Mouse (Mus musculus) bone marrow, adult 2 months (tissue): ENCODE results near the gene Crygc.

ENCODE experiments used
- CTCF ChIP-seq: fragments of 200-500 bp; IDR thresholded peaks from 2 replicates; pipeline ENCODE4 v1.5.1; 2011; ENCODE audit warnings: low read length, control low read depth; ENCODE audit not compliant: control insufficient read depth, insufficient read depth
- POLR2A ChIP-seq: fragments of 200-500 bp; IDR thresholded peaks from 2 replicates; pipeline ENCODE4 v1.6.1; 2011; ENCODE audit warnings: low read depth, mild to moderate bottlenecking, control low read depth, low read length, borderline replicate concordance; ENCODE audit not compliant: control insufficient read depth

GRCm38 (mm10) chr1:65109196-65109595 lies 35.7 kb upstream of the Crygc start:
- TF ChIP-seq CTCF (no peak), POLR2A (no peak)
